Mouse (Mus musculus) stomach, postnatal 0 days (tissue): Measurements from ENCODE around the gene Lgals3.

Source experiments
- CTCF ChIP-seq: IDR thresholded peaks from 2 replicates; pipeline ENCODE4 v1.5.1; 2016; ENCODE audit warnings: antibody characterized with exemption, low read depth, mild to moderate bottlenecking, moderate library complexity
- EP300 ChIP-seq: optimal IDR thresholded peaks from 2 replicates; pipeline ENCODE3; 2016; ENCODE audit warnings: antibody characterized with exemption

DNA sequence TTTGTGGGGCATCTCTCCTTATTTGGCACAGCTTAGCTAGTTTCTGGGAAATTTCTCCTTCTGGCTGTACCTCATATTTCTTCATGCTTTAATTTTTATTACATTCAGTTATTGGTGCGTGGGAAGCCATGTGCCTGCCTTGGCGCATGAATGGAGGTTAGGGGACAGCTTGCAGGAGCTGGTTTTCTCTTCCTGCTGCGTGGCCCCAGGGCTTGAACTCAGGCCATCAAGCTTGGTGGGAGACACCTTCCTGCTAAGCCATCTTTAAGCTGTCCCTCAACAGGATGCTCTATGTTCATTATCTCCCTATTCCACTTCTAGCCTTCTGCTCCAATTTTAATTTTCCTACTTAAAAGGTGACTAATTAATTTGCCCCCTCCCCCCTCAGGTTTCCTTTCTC lies 3.2 kb downstream of the Lgals3 start:
- TF ChIP-seq CTCF = no peak
- TF ChIP-seq EP300 = no peak
